Mouse (Mus musculus) ES-Bruce4 (cell line): ENCODE data around the gene H2-M10.3.
"Not testable (repeated sequence)": the region's sequence is repeated elsewhere in the genome, so short reads cannot be mapped to it uniquely, and the experiment has no call there.

Experiments used
- CTCF ChIP-seq: IDR thresholded peaks from one replicate; pipeline ENCODE4 v1.8.1; 2011; ENCODE audit warnings: low read depth, low read length
- POLR2A ChIP-seq: IDR thresholded peaks from one replicate; pipeline ENCODE4 v1.8.1; 2011; ENCODE audit warnings: low read length; ENCODE audit not compliant: insufficient read depth

GRCm38 (mm10) chr17:36368317-36368716, at the start of gene H2-M10.3:
- TF ChIP-seq POLR2A, CTCF: not testable (repeated sequence)
